Mouse (Mus musculus) thymus, adult 2 months (tissue): ENCODE data around the gene Hk2. TPM values are rescaled to one million over a fixed set of nuclear protein-coding genes. Genes with fewer than 3 reads are reported as not detected.

Experiments
- DNase-seq: peaks from one replicate; pipeline ENCODE4 v3.0.0; 2021
- H3K27ac ChIP-seq: fragments of 200-500 bp; 2 replicates; pipeline ENCODE4 v1.5.1; 2012; ENCODE audit warnings: low read length, control low read depth; ENCODE audit not compliant: control insufficient read depth, insufficient read depth
- H3K27me3 ChIP-seq: fragments of 200-500 bp; 2 replicates; pipeline ENCODE4 v1.6.1; 2012; ENCODE audit warnings: mild to moderate bottlenecking, low read length, moderate library complexity, mixed read lengths; ENCODE audit not compliant: control insufficient read depth, insufficient read depth
- H3K36me3 ChIP-seq: fragments of 200-500 bp; 2 replicates; pipeline ENCODE4 v1.6.1; 2012; ENCODE audit warnings: mild to moderate bottlenecking, low read length, moderate library complexity; ENCODE audit not compliant: control insufficient read depth, insufficient read depth
- H3K4me1 ChIP-seq: fragments of 200-500 bp; replicated peaks from 2 replicates; pipeline ENCODE4 v1.6.1; 2012; ENCODE audit warnings: low read length; ENCODE audit not compliant: control insufficient read depth, insufficient read depth
- H3K4me3 ChIP-seq: fragments of 200-500 bp; 2 replicates; pipeline ENCODE4 v1.5.1; 2012; ENCODE audit warnings: mild to moderate bottlenecking, low read length, control low read depth, moderate library complexity; ENCODE audit not compliant: control insufficient read depth, insufficient read depth
- CTCF ChIP-seq: fragments of 200-500 bp; IDR thresholded peaks from 2 replicates; pipeline ENCODE4 v1.5.1; 2012; ENCODE audit warnings: mild to moderate bottlenecking, control low read depth, low read length, moderate library complexity, borderline replicate concordance; ENCODE audit not compliant: control insufficient read depth, poor library complexity, insufficient read depth; ENCODE audit errors: extremely low read depth
- POLR2A ChIP-seq: fragments of 200-500 bp; IDR thresholded peaks from 2 replicates; pipeline ENCODE4 v1.6.1; 2012; ENCODE audit warnings: mild to moderate bottlenecking, low read length, control low read depth, moderate library complexity; ENCODE audit not compliant: control insufficient read depth, poor library complexity, insufficient read depth; ENCODE audit errors: extremely low read depth
- WGBS: fragments of 180-500 bp; shearing (Covaris S2); methylation state at CpG from one replicate; pipeline ENCODE4 v1.1.7; 2018; 5-methylcytosine and 5-hydroxymethylcytosine counted together
- polyA plus RNA-seq: library from polyadenylated mRNA; depleted of rRNA; stranded (reverse); fragments of >200 nt; gene quantifications from 2 replicates; pipeline ENCODE4 v1.2.3, GENCODE M21; 2012

Gene Hk2
- polyA plus RNA-seq, 1 experiment = 6.7 TPM

GRCm38 (mm10) chr6:82740269-82740668 lies 34.0 kb downstream of the Hk2 start:
- DNase-seq = peak; percentile 64
- Histone ChIP-seq H3K36me3 (no peaks in the 10 kb centered on the region), H3K27me3 (no peaks in the 10 kb centered on the region), H3K27ac (no peak overlapping the region), H3K4me1 (peaks cover 3% of the 10 kb centered on the region), H3K4me3 (no peak overlapping the region)
- 13% methylated on average over 6 of the region's 6 CpGs for WGBS
- TF ChIP-seq CTCF (no peak), POLR2A (no peak)

- no peak overlapping the region for H3K27ac ChIP-seq
- no peak for DNase-seq
- TF ChIP-seq CTCF (no peak), POLR2A (no peak)
- no peaks in the 10 kb centered on the region for H3K36me3 ChIP-seq
- 96% methylated on average over 27 of the region's 27 CpGs for WGBS
- peaks cover 3% of the 10 kb centered on the region for H3K4me1 ChIP-seq
- no peak overlapping the region for H3K4me3 ChIP-seq
- no peaks in the 10 kb centered on the region for H3K27me3 ChIP-seq
These were observed 36.4 kb downstream of the Hk2 start for GRCm38 (mm10) chr6:82737634-82738540.

- H3K27me3 ChIP-seq = no peaks in the 10 kb centered on the region
- DNase-seq = no peak
- H3K4me3 ChIP-seq = no peak overlapping the region
- H3K36me3 ChIP-seq = no peaks in the 10 kb centered on the region
- no peak overlapping the region for H3K27ac ChIP-seq
- TF ChIP-seq POLR2A (no peak), CTCF (no peak)
- H3K4me1 ChIP-seq = peaks cover 3% of the 10 kb centered on the region
- WGBS = 97% methylated on average over 25 of the region's 25 CpGs
These were observed 37.3 kb downstream of the Hk2 start for GRCm38 (mm10) chr6:82736626-82737600.

- Histone ChIP-seq H3K4me1 (peaks cover 1% of the 10 kb centered on the region), H3K27ac (no peak overlapping the region), H3K36me3 (no peaks in the 10 kb centered on the region), H3K4me3 (no peak overlapping the region), H3K27me3 (no peaks in the 10 kb centered on the region)
- 95% methylated on average over 7 of the region's 7 CpGs for WGBS
- DNase-seq = no peak
- TF ChIP-seq POLR2A = no peak
- no peak for TF ChIP-seq CTCF
These were observed 38.9 kb downstream of the Hk2 start for GRCm38 (mm10) chr6:82735347-82735746.

- no peak overlapping the region for H3K4me3 ChIP-seq
- no peaks in the 10 kb centered on the region for H3K4me1 ChIP-seq
- H3K27ac ChIP-seq = no peak overlapping the region
- H3K27me3 ChIP-seq = no peaks in the 10 kb centered on the region
- no peaks in the 10 kb centered on the region for H3K36me3 ChIP-seq
- DNase-seq = no peak
- TF ChIP-seq CTCF = no peak
- TF ChIP-seq POLR2A = no peak
- 95% methylated on average over 21 of the region's 21 CpGs for WGBS
These were observed 45.6 kb downstream of the Hk2 start for GRCm38 (mm10) chr6:82728635-82729034.

GRCm38 (mm10) chr6:82727206-82727605 lies 47.0 kb downstream of the Hk2 start:
- Histone ChIP-seq H3K36me3 (no peaks in the 10 kb centered on the region), H3K4me1 (no peaks in the 10 kb centered on the region), H3K4me3 (no peak overlapping the region), H3K27me3 (no peaks in the 10 kb centered on the region), H3K27ac (no peak overlapping the region)
- DNase-seq = no peak
- WGBS = 93% methylated on average over 13 of the region's 13 CpGs
- TF ChIP-seq POLR2A (no peak), CTCF (no peak)
